Mouse (Mus musculus) right cerebral cortex, postnatal 14 days (tissue): Measurements from ENCODE around the gene Nfia.

Experiments
- DNase-seq: peaks from one replicate; pipeline ENCODE4 v3.0.0; 2022

The Nfia gene

DNA sequence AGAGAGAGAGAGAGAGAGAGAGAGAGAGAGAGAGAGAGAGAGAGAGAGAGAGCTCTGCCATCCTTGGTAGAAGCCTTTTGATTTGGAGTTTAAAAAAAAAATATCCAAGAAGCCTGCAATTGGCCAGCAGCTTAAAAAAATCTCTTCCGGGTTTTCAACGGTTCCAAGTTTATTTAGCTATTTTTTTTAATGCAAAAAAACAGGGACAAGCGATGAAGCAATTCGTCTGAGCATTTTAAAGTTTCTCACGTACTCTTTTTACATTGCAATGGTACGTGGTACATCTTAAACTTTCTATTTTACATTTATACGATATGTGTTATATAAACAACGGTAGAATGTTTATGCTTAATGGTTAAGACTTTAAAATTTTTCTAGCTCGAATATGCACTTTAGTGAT is at the start of gene Nfia:
Nfia (plus strand) TSS at position 94 of the 400 bp plus-strand sequence.
- DNase-seq = no peak

DNA sequence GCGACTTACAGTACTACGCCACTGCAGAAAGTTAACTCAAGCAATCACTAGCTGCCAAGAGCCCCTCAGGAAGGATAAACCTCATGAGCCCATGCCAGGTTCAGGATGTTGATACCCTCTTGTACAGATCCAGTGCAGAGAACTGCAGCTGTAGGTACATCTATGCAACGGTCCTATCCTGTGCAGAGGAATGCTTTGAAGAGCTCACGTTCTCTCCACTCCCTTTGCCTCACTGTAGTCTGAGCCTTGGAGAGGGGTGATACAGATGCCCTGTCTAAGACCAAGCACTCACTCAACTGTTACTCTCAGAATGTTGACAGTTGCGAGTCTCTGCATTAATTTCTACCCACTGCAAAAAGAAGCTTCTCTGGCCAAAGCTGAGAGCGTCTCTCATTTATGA is 49.2 kb upstream of the Nfia start:
- no peak for DNase-seq

DNA sequence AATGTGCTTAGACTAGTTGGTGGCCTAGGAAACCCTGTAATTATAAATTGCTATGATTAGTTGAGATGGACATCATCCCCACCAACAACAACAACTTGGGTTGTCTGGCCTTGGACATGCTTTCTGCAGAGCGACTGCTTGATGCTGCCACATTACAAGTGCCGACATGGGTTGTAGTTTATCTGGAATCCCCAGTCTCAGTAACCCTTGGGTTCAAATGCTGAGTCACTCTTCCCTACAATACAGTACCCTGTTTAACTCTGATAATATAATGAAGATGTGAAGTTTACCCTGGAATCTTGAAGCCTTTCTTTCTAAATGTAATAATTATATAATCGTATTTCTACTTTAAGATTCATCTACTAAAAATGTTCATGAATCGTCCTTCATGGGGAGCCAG is 44.0 kb upstream of the Nfia start:
- DNase-seq = no peak

DNA sequence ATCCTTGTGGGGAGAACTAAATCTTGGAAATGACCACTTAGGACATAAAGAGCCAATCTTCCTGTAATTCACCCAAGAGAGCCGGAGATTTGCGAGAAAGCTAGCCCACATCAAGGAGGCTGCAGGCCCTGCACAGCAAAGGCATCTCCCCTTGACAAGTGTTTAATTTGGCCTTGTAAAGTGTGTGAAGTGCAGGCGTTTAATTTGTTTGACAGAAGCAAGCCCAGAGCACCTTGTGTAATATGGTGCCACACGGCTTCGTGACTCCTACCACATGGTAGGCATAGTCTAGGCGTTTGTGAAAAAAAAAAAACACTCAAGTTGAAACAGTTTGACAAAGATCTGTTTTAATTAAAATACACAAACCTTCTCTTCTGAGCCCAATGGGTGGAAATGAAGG is 42.5 kb upstream of the Nfia start:
- DNase-seq = no peak

DNA sequence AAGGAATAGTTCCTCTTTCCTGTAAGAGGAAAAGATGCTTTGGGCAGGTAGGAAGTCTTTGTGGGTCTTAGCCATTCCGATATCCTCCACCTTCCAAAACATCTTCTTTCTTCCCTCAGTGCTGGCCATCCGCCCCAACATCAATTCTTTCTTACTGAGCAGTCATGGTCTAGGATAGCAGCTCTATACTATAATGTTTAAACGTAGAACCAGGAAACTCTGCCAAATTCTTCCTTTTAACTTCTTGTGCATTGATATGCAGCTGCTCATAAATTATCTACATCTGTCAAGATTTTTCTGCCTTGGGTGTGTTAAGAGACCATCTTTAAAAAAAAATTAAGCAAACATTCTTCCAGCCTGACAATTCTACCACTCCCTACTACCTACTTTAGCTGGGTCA is 42.1 kb upstream of the Nfia start:
- no peak for DNase-seq

DNA sequence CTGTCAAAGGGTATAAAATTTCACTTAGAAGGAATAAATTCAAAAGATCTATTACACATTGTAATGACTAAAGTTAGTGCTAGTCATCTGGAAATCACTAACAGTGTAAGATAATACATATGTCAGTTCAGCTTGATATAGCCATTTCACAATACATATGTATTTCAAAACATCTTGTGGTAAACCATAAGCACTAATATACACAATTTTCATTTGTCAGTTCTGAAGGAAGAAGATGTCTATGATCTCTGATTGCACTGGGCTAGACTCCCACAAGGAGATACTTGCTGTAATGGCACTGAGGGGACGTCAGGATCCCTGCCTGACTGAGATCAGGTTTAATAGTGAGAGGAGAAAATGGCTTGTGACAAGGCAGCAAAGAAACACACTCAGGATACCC is 39.1 kb upstream of the Nfia start:
- DNase-seq = no peak

DNA sequence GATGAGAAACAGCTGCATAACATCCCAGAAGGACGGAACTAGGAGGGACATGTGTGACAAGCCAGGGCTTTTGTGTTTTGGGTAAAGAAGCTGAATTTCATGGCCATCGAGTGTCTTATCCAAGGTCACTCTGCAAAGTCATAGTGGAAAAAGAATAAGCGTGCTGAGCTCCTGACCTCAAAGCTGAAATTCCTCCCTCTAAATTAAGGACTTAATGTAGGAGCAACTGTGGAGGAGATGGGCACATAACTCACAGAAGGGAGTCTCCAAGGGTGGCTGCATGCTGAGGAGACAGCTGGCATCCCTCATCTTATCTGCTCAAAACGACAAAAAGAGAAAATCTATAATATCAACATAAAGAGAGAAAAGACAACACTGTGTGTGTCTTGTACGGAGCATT is 28.6 kb upstream of the Nfia start:
- no peak for DNase-seq

DNA sequence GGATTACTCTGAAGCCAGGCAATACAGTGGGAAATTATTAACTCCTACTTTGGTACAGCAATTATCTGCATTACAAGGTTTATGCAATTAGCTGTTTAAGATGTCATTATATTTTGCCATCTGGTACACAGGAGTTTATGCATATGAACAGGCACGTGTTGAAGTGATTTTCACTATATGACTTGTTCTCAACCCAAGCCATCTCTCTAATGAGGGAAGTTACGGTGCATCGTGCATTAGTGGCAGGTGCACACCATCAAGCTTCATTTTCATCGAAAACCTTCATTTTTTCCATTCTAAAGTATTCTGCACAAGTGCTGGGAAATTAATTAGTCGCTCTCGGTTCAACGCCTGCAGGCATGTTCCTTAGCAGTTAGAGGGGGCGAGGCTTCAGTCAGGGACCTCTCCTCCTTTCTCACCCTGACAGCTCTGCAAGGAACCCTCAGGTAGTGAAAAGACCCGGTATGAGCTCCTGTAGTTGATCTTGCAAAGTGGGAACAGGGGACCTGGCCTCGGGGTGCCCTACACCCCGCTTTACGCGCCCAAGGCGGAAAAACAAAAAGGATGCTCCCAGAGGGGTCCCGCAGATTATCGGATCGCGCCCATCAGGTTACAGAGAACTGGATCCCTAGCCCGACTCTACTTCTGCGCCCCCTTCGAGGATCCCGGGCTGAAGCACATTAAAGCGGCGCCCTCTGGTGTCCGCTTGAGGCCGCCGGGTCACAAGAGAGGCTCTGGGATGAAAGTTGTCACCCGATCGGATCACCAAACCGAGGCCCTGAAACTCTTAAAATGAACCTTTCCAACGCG is 27.0 kb upstream of the Nfia start:
- peak; percentile 77 for DNase-seq

DNA sequence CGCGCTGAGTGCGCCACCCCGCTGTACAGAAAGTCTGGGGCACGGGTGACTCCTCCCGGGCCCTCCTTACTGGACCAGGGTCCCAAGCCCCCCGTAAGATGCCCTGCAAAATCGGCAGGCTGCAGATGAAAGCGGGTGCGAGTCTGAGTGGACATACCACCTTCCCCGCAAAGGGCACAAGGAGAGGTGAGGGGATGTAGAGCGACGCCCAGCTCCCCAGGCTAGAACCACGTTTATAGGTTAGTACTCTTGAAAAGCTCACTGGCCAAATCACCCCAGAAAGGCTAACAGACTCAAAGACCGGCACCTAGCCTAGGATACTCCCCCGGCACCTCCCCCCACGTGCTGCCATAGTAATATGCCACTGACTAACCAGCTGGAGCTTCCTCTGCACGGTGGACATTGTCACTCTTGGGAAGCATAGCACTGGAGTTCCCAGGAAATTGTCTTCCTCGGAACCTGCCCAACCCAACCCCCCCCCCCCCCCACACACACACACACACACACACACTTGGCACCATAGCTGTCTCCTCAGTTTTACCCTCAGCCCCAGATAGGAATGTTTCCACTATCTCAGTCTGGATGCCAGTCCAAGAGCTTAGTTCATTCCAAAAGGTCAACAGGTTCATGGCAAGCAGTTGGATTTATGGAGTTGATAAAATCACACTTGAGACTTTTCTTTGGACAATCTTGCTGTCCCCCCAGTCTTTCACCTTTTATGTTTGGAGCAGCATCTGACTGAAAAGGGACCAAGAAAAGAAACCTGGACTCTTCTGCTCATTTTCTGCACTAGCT is 26.2 kb upstream of the Nfia start:
- DNase-seq = no peak

DNA sequence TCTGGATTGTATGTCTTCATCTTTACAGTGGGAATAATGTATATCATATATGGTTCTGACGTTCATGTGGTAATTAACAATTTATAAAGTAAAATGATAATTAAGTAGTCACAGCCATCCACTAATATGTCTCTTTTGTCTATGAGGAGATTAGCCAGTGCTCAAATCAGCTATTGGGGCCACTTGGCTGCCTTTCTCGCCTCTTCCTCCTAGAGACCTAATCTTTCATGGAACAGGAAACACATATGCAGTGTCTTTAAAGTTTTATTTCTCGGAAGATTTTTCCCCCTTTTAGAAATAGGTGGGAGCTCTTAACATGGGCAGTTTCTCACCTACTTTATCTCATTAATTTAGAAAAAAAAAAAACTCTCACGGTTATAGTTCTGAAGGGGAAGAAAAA is 22.1 kb upstream of the Nfia start:
- no peak for DNase-seq

DNA sequence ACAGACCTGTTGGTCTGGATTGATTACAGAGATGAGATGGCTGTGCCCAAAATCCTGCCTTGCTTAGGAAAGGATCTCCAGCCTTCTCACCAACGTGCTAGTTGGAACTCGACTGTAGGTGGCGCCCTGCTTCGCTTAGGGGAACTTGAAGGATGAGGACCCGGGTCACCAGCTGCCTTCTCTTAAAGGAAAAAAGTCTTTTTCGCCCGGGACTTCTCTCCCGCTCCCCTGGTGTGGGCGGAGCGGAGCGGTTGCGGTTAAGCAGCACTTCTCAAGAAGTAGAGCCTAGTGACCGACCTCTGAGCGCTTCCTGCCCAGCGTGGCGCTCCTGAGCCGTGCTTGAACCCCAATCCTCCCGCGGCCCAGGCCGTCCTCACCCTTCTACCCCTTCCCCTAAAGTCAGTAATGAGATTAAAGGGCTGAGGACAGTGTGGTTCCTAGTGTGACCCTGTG is 21.5 kb upstream of the Nfia start:
- DNase-seq = peak; percentile 95

DNA sequence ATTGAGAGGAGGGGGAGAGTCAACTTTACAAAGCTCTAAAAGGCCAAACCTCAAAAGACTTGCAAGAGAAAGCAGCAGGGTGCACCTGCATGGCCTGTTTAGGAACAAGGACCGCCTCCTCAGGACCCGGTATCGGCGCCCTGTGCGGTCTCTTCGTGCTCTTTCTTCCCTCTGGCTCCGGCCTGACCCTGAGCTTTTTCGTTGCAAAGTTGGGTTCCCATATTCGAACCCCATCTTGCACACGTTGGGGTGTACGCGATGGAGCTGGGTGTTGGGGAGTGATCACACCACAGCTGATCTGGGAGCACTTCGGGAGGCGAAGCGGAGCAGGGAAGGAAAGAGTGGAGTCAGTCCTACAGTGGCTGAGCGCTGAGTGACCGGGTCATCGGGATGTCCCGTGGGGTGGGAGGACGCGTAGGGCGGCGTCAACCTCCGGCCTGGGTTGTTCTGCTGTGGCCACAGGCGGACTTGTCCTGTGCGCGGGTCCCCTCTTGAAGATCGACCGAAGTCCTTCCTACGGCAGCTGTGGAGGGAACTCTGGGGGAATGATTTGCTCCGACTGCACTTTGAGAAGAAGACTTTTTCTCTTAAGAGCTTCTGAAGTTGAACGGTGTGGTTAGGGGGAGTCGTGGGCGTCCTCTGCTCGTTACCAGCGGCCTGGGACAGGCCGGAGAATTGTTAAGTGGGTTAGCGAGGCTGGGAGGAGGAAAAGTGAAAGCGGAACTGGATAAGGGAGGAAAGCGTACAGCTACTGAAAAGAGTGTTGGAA is 20.9 kb upstream of the Nfia start:
- DNase-seq = peak; percentile 45

DNA sequence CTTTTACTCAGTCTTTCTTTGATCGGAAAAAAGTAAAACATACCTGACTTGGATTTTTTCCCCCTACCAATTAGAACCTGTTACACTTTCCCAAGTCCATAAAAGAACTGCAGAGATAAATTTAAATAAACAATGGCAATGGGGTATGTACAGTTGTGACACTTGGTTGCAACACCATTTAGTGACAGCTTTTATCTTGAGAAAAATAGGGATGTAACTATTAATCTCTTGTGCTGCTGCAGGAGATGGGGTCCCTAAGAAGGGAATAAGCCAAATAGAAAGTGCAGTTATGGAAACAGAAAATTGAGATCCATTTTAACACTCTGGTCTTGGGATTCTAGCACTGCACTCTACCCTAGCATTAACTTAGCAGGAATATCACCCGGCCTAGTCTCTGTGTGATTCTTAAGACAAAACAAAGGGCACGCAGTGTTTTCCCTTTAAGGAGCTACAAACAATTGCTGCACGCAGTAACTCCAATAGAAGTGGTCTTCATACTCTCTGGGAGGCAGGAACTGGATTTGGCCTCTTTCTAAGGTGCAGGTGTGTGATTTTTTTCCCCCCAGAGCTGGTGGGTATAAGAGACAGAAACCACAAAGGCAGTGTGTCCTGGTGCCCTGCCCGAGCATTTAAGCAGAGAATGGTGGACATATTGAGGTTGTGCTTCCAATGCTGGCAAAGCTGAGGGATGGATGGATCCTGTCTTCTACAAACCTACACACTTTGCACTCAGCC is 20.1 kb upstream of the Nfia start:
- DNase-seq = no peak

DNA sequence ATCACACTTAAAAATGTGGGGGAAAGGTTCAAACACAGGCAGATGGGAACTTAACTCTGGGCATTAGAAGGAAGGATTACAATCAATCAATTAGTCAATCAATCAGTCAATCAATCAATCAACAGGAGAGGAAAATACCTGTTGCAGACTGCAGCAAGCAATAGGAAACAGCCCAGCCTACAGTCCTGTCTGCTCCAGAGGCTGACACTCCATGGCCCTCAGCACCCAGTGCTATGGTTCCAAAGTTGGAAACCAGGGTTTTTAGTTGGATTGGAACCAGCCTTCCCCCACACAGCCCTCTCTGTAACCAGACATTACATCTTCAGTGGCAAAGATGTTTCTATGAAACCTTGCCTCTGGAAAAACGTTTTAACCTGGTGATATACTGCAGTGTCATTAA is 19.0 kb upstream of the Nfia start:
- DNase-seq = no peak

DNA sequence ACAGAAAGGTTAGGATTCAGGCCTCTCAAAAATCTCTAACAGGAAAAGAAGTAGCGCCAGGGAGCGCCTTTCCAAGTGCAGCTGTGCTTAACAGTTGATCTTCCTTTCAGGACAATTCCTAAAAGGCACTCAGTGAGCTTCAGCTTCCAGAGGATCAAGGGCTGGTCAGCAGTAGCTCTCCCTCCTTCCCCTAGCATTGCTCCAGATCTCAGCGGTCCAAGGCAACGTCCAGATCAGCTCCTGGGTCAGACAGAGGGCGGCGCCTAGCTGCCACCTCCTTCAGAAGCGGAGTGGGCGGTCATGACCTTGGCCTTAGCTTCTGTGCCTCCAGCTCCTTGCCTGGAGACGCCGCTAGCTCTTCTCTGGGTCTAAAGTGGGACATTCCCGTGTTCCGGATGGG is 18.3 kb upstream of the Nfia start:
- no peak for DNase-seq

DNA sequence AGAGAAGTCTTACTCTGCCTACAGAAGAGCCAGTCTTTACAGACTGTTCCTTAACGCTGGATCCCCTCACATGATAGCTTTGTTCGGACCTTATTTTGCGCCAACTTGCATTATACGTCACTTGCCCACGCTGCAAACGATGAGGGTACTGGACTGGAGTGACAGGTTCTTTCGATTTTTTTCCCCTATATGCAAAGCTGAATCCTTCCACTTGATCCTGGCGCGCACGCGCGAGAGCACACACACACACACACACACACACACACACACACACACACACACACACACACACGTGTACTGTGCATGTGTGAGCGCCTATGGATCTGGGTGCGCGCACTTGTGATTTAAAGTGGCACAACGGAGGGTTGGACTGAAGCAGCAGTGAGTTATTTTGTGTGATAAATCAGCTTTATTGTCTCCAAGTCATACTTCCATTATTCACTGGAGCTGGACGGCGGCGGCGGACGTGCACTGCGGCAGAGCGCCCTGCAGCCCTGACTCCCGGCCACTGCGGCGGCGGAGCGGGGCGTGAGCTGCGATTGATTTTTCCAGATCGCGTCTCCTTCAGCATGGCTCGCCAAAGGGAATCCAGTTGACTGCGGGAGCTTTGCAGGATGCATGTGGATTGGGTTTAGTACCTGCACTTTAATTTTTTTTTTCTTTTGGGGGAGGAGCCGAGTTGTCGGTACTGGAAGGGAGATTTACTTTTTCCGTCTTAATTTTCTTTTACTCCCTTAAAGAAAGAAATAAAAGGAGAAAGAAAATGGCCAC is 15.1 kb upstream of the Nfia start:
- peak; percentile 67 for DNase-seq

DNA sequence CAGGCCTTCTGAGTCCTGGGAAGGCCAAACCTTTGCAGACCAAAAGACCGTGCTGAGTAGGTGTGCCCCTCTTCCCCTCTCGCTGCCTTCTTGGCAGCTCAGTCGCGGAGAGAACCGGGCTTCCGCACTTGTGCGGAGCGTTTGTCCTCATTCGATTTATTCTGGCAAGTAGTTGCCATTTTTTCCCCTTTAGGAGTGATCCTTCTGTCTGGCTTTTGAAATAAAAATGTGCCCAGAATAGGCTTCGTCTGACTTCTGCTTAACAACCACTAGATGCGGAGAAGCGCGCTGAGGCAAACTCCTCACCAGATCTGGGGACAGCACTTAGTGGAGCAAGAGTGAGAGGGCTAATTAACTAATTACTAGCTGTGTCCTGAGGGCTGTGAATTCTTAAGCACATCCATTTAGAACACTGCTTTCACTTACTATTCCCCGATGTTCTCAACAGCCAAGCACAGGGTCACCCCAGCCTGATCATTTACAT is 14.5 kb upstream of the Nfia start:
- DNase-seq = no peak

DNA sequence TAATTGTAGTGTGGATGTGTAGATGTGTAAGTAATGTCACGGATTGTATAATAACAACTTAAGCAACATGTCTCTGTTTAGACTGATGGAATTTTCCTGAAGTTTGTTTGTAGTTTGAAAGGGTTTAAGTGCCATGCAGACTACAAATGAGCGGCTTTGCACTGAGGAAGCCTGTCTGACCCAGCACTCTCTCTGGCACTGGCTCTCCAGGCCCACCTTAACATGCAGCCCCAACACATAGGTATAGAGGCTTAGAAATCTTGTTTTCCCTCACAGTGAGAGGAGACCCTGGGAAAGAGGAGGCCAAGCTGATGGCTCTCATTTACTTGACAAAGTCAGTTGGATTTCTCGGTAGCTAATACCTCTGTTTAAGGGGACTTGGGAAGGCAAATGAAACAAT is 13.9 kb upstream of the Nfia start:
- DNase-seq = no peak

DNA sequence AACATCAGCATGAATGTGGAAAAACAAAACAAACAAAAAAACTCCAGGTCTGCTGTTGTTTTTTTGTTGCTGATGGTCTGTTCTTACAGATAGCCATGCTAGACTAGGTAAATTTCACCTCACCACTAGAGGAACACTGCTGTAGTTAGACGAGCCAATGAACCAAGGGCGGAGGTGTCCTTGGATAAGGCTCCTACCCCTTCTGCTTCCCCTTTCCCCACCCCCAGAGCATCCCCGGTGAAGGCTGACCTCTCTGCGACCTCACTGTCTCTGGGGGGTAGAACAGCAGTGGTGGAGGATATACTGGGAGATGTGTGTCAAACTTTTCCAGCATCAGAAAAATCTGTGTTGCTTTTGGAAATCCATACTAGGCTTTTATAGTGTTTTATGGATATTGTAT is 7.9 kb upstream of the Nfia start:
- DNase-seq = no peak

DNA sequence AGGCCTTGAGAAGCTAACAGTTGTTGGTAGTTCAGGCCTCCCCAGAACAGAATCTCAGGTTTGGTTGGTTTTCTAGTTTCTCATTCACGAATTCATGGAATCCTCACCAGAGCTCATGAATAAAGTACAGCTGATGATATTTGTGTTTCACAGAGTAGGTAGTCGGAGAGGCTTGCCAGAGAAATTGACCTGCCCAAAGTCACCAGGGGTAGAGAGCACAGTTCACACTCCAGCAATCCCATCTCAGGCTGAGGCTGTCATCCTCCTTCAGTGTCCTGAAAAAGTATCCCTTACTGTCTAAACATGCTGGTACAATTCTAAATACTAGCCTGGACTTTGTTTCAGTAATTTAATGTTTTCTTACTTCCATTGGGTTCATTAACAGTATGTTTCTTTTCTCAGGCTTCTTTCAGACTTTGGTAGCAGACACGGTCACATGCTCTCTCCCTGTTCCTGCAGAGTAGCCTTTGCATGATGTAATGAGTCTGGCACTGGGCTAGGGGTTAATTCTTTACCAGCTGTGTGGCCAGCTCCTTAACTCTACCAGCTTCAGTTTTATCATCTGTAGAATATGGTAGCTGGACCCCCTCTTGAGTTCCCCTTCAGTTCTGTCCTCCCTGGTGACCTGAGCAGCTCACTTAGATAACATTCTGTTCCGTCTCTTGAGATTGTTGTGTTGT is 7.1 kb upstream of the Nfia start:
- no peak for DNase-seq

DNA sequence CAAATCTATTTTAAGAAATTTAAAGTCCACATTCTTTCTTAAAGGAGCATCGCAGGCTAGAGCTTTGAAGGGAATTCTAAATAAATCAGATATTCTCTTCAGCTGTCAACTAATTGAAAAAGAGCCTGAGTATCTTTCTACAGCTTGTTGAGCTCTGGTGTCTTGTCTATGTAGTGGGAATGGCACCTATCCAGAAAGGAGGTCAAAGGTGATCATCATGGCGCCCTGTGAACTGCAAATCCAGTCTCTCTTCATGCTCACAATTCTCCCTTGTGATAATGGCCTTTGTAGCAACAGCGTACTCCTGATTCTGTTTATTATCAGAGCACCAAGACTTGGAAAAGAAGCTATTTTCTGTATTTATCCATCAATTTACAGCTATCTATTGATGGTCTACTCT is 6.4 kb upstream of the Nfia start:
- no peak for DNase-seq
